Mouse (Mus musculus) G1E (cell line): ENCODE results near the gene Gna15.

Experiments
- CTCF ChIP-seq: IDR thresholded peaks from 2 replicates; pipeline ENCODE4 v1.5.1; 2012; ENCODE audit warnings: low read depth, low read length, inconsistent platforms, mixed read lengths
- GATA1 ChIP-seq: IDR thresholded peaks from 2 replicates; pipeline ENCODE4 v1.6.1; 2012; ENCODE audit warnings: borderline replicate concordance, low read length, inconsistent platforms, mixed read lengths

DNA sequence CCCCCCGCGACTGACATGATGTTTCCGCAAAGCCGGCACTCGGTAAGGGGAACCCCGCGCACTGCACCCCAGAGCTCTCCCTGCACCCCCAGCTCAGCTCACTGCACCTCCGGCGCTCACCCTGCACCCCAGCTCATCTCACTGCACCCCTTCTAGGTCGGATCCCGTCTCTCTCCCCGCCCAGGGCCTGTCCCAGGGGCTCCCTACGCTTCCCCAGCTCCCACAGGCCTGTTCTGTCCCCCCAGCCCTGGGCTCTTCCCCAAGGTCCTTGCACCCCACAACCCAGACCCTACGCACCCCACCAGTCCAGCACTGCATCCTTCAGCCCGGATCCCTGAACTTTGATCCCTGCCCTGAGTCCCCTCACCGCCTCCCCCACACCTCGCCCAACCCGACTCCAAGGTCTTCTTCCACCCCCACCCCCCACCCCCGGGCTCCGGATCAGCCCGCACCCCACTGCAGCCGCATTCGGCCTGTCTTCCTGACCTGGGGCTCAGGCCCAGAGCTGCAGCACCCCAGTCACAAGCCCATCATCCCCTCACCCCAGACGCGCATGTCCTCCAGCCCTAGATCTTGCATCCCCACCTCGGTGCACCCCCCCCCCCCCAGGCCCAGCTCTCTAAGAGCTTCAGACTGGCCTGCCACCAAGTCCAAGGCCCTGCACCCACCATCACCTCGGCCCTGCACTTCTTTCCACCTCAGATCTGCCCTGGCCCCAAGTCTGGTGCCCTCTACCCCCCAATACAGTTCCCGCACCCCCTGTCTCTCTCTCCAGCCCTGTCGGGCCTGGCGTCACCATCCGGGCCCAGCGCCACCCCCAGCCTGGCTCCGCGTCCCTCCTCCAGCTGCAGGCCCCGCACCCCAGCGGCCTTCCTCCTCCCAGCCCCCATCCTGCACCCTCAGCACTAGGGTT lies 35.9 kb upstream of the Gna15 start:
- TF ChIP-seq CTCF (no peak), GATA1 (no peak)
